Mouse (Mus musculus) thymus, adult 18-20 months (tissue): Measurements from ENCODE around the gene Olfr1217.
"Not testable (repeated sequence)": the region's sequence is repeated elsewhere in the genome, so short reads cannot be mapped to it uniquely, and the experiment has no call there.

Experiments
- DNase-seq, 2 experiments: peaks; one replicate each; pipeline ENCODE4 v3.0.0; 2022; ENCODE audit warnings: mixed read lengths in 2 of 2

Gene Olfr1217

GRCm38 (mm10) chr2:89031965-89032364 is at the start of gene Olfr1217:
Gene Olfr1217 (minus strand): TSS chr2:89032065.
- DNase-seq: no peak

- no peak for DNase-seq
These were observed 49.6 kb upstream of the Olfr1217 start for GRCm38 (mm10) chr2:89081487-89081886.

- no peak for DNase-seq
These were observed 29.2 kb upstream of the Olfr1217 start, which contains the start of gene Olfr1218 for GRCm38 (mm10) chr2:89061087-89061486. Gene Olfr1218 (minus strand): TSS chr2:89061187.

- not testable (repeated sequence) for DNase-seq
These were observed 10.4 kb downstream of the Olfr1217 start for GRCm38 (mm10) chr2:89021436-89021835.

GRCm38 (mm10) chr2:89018240-89018639 is 13.6 kb downstream of the Olfr1217 start, which contains the start of gene Olfr1216:
Gene Olfr1216 (minus strand): TSS chr2:89018340.
- no peak for DNase-seq

- no peak for DNase-seq
These were observed 25.0 kb downstream of the Olfr1217 start, which contains the start of gene Olfr1215 for GRCm38 (mm10) chr2:89006873-89007272. Gene Olfr1215 (minus strand): TSS chr2:89006973.

GRCm38 (mm10) chr2:88992553-88992952 is 39.3 kb downstream of the Olfr1217 start, which contains the start of gene Olfr1214:
Gene Olfr1214 (minus strand): TSS chr2:88992653.
- no peak for DNase-seq

- DNase-seq: no peak
These were observed 51.7 kb downstream of the Olfr1217 start, which contains the start of gene Gm13762 for GRCm38 (mm10) chr2:88980181-88980580. Gene Gm13762 (minus strand): TSS chr2:88980281.
